Mouse (Mus musculus): ENCODE measurements at regions not wholly inside any gene's neighbourhood (a gene's known extent, or its start where the extent isn't known, plus 50 kb on each side); places are given as distances from the start of the nearest gene placed in this dataset.

DNA sequence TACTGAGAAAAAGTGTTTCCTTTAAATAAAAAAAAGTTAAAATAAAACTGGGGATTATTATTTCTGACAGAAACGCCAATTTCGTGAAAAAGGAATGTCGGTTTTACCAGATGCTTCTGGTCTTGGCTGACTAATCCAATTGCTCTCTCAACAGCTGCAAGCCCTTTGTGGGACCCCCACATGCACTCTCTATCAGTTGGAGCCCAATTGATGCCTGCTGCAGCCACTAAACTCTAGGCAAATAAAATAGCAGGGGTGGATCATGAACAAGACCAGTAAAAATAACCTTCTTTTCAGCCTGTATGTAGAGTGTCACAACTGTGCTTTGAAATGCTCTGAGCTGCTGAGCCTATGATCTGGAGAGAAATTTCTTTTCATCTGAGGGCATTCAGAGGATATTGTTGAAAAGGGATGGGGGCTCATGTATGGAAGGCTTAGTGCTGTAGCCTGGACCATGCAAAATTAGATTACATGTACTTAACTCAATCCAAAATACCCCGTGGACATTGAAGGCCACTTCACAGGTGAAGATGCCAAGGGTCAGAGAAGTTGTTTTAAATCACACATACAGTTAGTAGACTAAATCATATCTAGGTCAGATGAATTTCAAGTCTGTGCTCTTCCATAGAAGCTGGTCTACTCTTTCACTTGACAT is 117.0 kb upstream of the Cep162 start:
- DNase-seq (ENCODE audit: low spot score in 2 of 2), result no peak
- intact Hi-C loops (cut with DNase I), result no loop called here

DNA sequence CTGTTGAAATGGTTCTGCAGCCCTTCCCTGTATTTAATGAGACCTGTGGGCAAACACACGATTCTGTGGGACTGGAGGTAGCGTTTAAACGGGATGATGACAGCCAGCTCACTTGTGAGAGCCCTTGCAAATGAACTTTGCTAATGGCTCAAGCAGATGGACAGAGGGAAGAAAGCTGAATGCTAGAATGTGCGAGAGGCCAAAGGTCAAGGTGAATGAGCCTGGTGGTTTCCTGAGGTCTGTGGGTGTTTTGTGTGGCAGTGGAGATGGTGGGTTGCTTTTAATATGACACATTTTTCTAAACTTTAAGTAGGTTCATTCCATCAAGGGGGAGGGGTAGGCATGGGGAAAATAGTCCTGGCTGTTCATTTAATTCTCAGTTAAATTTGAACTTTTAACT is 113.7 kb upstream of the Cep162 start:
- no peak for DNase-seq (ENCODE audit: low spot score in 2 of 2)
- intact Hi-C loops (cut with DNase I), result no loop called here

DNA sequence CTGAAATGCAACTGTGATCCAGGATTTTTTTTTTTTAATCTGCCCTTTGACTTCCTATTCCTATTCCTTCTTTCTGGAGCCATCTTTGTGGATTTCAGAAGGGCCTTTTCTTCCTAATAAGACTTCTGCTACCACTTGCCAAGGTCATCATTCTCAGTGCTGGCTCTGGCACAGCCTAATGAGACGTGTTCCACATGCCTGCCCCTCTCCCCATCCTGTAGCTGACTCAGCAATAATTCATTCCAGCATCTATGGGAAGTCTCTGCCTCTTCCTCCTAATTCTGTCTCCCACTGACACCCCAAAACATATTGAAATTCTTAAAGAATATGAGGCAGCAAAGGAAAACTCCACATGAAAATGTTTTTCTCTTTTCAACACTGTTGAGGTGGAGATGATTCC is 91.7 kb upstream of the Cep162 start:
- no peak for DNase-seq (ENCODE audit: low spot score in 2 of 2)
- intact Hi-C loops (cut with DNase I), result no loop called here

DNA sequence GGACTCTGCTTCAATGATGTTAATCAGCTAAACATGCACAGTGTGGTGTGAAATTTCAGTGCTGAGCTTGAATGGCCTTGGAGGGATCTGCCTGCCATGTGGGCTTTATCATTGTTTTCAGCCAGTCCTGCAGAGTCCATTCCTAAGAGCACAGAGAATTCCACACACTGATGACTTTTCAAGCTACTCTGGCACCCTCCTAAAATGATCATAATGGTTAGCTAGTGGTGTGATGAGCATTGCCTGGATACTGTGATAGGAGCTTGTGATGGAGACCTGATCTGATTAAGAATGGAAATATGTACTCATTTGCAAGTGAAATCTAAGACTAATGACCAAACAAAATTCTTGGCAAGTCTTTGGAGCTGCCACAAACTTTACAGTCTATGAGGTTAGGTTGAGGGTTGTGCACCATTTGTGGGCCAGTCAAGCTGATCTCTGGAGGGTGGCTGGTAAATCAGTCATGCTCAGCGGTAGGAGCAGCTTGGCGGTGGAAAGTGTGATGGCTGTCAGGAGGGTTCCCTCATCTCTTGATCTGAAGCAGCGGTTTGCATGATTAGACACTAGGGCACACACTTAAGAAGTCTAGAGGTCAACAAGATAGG is 91.0 kb upstream of the Cep162 start:
- intact Hi-C loops (cut with DNase I), result no loop called here
- DNase-seq (ENCODE audit: low spot score in 2 of 2), result no peak

DNA sequence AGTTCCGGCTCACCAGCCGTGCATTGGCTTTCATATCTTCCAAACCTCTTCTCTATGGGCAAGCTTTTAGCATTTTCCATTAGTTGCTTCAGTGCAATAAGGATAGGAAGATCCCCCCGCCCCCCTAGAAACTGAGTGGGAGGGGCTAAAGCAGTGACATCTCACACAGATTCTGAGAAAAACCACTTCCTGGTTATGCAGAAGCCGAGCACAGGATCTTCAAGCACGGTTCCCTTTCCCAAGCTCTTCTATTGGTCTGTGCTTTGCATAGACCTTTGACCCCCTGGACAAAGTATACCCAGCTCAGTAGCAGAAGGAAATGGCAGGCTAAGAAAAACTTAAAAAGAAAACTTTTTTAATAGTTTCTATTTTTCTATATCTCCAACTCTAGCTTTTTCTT is 86.1 kb upstream of the Cep162 start:
- DNase-seq (ENCODE audit: low spot score in 2 of 2), result no peak
- intact Hi-C loops (cut with DNase I), result no loop called here

DNA sequence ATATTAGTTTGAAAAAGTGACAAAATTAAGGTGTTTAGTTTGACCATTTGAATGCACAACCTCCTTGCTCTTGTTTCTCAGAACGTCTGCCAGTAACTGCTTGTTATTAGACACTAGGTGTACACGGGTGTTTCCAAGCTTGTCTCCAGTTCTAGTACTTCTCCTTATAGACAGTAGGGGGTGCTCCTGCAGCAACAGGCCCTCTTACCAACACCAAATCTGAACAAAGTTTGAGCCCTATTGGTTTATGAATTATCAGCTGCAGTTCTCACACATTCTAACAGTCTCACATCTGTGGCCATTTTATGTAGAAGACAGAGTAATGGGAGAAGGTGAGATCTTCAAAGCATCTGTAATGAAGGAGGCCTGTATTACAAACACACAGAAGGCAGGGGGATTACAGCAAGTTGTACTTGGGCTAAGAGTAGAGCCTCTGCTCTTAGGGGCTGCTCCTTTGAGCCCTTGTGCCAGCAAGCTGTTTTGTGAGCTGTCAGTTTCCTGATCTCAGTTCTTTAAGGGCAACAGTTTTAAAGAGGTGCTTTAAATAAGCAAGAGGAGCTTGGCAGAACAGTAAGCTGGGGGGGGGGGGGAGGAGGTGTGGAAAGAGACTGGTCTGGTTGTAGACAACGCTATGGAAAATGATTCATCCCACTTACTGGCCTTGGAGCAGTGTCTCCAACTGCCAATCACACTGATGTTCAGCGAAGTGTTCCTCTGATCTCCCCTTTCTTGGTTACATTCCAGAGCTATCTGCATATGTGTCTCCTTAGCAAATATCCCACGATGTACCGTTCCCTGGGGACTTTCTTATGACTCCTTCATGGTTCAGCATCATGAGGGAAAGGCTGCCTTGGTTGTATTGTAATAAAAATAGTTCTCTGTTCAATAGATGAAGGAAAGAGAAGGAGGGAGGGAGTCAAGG is 71.3 kb upstream of the Cep162 start:
- intact Hi-C loops (cut with DNase I), result no loop called here
- no peak for DNase-seq (ENCODE audit: low spot score in 2 of 2)

DNA sequence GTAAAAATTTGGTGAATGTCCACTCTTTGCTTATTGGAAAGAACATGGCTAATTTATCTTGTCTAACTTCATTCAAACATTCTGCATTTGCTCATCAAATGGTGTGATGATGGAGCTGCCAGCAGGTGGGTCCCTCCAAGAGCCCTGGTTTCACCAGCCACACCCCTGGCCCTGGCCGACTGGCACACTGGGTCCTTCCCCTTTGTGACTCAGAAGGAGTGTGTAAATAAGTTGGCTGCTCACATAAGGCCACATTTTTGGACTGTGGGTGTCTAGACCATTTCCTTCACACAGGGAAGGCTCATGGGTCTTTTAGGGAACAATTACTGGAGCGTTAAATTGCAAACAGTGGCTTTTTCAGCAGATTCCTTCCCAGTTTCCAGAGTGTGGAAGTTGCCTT is 68.4 kb upstream of the Cep162 start:
- no peak for DNase-seq (ENCODE audit: low spot score in 2 of 2)
- intact Hi-C loops (cut with DNase I), result no loop called here

DNA sequence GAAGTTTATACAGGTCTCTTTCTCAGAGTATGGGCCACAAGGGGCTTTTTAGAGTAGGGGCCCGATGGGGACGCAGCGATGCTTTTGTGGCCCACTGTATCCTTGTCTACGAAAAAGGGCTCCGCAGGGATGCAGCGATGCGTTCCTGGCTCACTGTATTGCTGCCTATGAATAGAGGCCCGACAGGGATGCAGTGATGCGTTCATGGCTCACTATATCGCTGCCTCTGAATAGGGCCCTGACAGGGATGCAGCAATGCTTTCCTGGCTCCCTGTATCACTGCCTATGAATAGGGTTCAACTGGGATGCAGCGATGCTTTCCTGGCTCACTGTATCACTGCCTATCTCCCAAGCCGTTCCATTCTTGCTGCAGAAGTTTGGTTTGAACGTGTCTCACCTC is 65.4 kb upstream of the Cep162 start:
- intact Hi-C loops (cut with DNase I), result no loop called here
- no peak for DNase-seq (ENCODE audit: low spot score in 2 of 2)

DNA sequence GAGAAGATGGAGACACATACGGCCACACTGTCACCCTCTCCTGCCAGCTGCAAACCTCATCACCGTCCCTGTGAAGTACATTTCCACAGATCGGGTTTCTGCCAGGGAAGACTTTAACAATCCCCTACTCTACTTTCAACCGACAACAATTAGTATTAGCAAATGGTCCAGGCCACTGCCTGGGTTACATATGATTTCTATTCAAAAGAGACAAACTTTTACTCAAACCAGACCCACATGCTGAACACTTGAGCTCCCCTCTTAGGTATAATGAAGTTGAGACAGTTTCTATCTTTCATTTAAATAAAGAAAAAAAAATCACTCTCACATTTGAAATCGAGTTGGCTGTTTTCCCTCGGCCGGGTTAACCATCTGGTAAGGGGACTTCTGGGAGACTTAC is 63.4 kb upstream of the Cep162 start:
- intact Hi-C loops (cut with DNase I), result no loop called here
- no peak for DNase-seq (ENCODE audit: low spot score in 2 of 2)

DNA sequence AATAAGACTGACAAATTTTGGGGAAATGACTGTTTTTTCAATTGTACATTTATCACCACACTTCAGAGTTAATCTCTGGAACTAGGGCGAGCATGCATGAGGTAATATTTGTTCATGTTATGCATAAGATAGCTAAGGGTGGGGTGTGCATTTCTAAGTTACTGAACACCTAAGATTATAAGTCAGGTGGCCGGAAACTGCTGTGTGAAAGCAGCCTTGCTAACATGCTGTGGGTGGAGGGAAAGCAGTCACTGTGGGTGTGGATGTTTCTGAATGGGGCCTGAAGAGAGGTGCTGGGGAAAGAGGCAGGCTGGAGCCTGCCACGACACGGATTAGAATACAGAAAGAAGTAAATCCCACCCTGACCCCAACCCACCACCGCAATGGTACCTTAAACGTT is 54.8 kb upstream of the Cep162 start:
- intact Hi-C loops (cut with DNase I), result no loop called here
- no peak for DNase-seq (ENCODE audit: low spot score in 2 of 2)
